Mouse (Mus musculus): Measurements from ENCODE around the gene Kif1b. TPM values are rescaled to one million over a fixed set of nuclear protein-coding genes. Genes with fewer than 3 reads are reported as not detected.

The Kif1b gene
- 100 to 1,000 TPM; 134 to 138 TPM for total RNA-seq (2021)
- long read RNA-seq, experiment 1, full-length matches to known transcripts: 3 of 56 reads
- long read RNA-seq, experiment 1, partial matches to known transcripts: 7 of 56 reads
- long read RNA-seq, experiment 1, other reads (novel, unspliced or antisense): 46 of 56 reads
- long read RNA-seq, experiment 2, full-length matches to known transcripts: 2 of 54 reads
- long read RNA-seq, experiment 2, partial matches to known transcripts: 5 of 54 reads
- long read RNA-seq, experiment 2, other reads (novel, unspliced or antisense): 47 of 54 reads

GRCm38 (mm10) chr4:149307596-149308490 is at the start of gene Kif1b:
TSS of gene Kif1b (minus strand) at chr4:149307693.
- peak; percentile 100 for DNase-seq
- intact Hi-C loops (cut with DNase I): loop anchor here (2.0 to 5.0 kb wide), 3 partner anchors 17 to 51 kb away; no protein-coding TSS in a partner anchor

- DNase-seq: no peak
- intact Hi-C loops (cut with DNase I): no loop called here
Measured at GRCm38 (mm10) chr4:149354671-149355070, 47.2 kb upstream of the Kif1b start.

DNA sequence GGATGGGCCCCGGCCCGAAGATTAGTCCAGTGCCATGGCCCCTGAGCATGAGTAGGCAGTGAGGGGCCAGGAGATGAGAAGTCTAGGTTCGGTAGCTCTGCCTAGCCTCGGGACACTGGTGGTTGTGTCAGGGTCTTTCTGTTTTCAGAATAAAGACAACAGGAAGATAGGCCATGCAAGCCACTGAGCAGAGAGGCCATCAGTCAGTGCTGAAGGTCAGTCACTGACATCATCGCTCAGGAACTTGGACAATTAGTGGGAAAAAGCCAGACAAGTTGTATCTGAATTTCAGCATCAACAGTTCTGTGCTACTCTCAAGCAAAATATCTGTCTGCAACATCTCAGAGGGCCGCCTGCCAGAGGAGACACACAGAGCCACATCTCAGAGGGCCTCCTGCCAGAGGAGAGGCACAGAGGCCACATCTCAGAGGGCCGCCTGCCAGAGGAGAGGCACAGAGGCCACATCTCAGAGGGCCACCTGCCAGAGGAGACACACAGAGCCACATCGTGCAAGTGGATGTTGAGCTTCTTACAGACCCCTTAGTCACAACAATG is 44.2 kb upstream of the Kif1b start:
- no peak for DNase-seq
- intact Hi-C loops (cut with DNase I): no loop called here

DNA sequence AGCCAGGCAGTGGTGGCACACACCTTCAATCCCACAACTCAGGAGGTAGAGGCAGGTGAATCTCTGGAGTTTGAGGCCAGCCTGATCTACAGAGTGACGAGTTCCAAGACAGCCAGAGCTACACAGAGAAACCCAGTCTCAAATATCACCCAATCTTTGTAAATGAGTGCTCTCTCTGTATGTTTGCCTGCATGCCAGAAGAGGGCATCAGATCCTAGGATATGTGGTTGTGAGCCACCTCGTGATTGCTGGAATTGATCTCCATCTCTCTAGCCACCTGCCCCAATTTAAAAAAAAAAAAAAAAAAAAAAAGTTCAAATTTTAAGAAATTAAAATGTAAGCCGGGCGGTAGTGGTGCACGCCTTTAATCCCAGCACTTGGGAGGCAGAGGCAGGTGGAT is 41.5 kb upstream of the Kif1b start:
- DNase-seq: no peak
- intact Hi-C loops (cut with DNase I): no loop called here

DNA sequence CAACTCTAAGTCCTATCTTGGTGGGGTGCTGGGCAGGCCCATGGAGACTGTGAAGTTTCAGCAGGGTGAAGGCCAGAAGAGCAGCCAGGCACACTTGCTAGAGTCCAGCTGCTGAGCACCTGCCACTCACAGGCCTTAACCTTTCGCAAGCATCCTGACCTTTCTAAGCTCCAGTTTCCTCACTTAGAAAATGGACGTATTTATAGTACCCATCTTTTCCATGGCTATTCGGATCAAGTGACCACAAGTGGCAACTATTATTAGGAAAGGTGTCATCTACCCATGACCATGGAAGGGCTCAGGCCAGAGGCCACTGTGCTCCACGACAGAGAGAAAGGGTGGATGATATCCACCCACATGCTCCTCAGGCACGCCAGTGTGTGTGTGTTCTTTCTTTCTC is 38.4 kb upstream of the Kif1b start:
- no peak for DNase-seq
- intact Hi-C loops (cut with DNase I): no loop called here

GRCm38 (mm10) chr4:149344311-149344710 is 36.8 kb upstream of the Kif1b start:
- no peak for DNase-seq
- intact Hi-C loops (cut with DNase I): no loop called here

DNA sequence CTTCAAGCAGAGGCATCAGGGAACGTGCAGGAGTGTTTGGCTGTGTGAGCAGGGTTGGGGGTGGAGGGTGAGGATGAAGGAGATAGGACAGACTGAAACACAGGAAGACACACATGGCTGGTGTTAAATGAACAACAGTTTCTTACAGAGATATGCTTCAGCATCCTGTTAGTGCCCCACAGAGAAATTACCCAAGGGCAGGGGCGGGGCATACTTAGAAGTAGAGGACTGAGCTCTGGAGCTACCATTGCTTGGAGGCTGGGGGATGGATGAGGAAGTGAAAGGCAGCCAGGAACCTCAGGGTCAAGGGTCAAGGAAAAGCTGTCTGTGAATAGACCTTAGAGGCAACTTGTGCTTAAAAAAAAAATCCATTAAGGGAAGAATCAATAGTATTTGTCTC is 33.2 kb upstream of the Kif1b start:
- intact Hi-C loops (cut with DNase I): no loop called here
- no peak for DNase-seq

DNA sequence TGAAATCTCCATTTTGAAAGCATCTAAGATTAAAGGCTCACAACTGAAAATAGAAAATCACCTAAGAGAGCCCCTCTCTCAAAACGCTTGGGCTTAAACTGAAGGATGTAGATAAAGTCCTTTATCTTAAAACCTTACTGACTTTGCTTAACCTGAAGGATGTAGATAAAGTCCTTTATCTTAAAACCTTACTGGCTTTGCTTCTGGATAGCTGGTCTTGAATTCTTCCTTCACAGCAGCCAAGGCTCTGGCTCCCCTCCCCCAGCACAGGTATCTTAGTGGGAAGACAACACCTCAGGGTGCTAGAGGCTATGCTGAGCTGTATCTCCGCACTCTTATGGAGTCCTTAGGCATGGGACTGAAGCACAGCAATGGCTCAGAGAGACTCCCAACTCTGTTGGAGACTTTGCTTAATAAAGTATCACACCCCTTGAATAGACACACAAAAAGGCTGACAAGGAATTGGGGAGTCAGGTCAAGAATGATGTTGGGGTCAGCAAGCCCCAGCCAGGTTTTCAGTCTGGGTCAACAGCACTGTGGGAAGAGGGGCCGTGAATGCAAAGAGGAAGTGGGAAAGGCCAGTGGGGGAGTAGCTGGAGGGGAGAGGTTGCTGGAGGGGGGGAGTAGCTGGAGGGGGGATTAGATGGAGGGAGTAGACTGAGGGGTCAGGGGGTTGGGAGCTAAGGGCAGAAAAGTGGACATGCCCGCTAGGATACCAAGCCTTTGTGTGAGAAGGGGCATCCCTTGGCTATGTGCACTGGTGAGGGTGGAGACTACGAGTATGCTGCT is 32.1 kb upstream of the Kif1b start:
- DNase-seq: no peak
- intact Hi-C loops (cut with DNase I): no loop called here

DNA sequence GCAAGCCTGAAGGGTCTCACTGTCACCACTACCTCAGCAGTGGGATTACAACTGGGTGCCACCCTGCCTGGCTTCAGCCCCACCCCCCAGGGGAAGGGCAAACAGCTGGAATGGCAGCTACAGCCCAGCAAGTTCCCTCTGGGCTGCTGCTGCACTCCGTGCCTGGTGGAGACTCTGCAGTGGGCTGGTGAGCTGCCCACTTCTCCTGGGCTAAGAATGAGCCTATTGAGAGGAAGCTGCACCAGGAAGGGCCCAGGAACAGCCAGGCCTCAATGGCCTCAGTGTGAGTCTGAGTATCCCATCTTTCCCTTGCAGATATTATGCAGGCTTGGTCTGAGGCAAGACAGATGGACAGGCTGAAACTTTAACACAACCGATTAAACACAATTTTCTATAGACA is 30.6 kb upstream of the Kif1b start:
- DNase-seq: no peak
- intact Hi-C loops (cut with DNase I): no loop called here

- intact Hi-C loops (cut with DNase I): no loop called here
- DNase-seq: peak in 1 of 2 experiments; percentile 39
Measured at GRCm38 (mm10) chr4:149337353-149337752, 29.9 kb upstream of the Kif1b start.

DNA sequence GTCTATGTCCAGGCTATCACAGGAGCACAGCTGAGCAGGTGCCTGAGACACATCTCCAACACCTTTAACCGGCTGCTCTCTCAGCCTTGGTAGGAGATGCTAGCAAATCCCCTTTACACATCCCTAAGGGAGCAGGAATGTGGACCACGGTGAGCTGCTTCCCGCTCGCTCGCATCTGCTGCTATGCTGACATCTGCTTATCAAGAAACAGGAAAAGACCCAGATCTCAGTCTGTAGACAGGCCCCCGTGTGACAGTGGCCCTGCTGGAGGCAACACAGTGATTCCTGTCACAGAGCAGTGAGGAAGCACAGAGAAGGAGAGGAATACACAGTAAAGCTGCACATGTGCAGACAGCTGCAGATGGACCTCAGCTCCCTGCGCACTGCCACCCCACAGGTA is 28.8 kb upstream of the Kif1b start:
- DNase-seq: no peak
- intact Hi-C loops (cut with DNase I): no loop called here

DNA sequence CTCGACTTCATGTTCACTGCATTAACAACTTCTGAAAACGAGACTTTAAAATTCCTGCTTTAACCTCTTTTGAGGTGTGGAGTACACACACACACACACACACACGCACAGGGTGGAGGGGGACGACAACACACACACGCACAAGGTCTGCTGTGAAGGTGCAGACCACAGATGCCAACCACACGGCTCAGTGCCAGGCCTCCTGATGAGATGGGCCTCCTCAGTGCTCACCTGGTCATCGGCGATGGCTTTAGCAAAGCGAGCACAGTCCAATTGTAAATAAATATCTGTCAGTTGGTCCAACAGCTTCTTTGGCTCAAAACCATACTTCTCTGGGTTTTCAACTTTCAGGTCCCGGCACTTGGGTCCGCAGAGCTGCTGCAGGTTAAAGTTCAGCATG is 27.4 kb upstream of the Kif1b start:
- intact Hi-C loops (cut with DNase I): no loop called here
- no peak for DNase-seq

GRCm38 (mm10) chr4:149332726-149333125 is 25.2 kb upstream of the Kif1b start:
- intact Hi-C loops (cut with DNase I): no loop called here
- no peak for DNase-seq

DNA sequence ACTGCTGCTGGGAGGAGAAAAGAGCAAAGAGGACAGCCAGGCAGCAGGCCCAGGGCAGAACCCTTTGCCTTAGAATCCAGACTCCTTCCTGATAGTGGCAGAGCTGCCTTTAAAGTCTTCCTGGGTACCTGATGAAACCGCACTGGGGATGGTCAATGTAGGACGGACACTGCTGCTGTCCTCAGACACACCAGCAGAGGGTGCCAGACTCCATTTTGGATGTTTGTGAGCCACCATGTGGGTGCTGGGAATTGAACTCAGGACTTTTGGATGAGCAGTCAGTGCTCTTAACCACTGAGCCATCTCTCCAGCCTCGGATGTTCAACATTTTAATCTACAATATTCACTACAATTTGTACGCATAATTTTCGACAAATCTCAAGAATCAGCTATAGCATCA is 23.0 kb upstream of the Kif1b start:
- no peak for DNase-seq
- intact Hi-C loops (cut with DNase I): no loop called here

DNA sequence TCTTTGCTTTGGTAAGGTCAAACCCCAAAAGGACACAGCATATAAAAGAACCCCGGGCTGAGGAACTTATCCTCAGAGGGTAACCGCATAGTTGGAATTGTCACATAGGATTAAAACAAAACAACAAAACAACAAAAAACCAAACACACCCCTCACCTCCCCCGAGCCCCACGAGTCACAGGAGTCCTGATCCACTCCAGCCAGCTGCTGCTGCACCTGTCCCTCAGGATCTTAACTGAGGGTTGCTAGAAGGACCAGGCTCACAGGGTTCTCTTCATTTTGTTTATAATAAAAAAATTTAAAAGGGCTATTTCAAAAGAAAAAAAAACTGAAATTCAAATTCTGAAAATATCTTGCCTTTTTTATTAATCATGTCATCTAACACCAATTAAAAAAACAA is 21.2 kb upstream of the Kif1b start:
- intact Hi-C loops (cut with DNase I): no loop called here
- DNase-seq: no peak

DNA sequence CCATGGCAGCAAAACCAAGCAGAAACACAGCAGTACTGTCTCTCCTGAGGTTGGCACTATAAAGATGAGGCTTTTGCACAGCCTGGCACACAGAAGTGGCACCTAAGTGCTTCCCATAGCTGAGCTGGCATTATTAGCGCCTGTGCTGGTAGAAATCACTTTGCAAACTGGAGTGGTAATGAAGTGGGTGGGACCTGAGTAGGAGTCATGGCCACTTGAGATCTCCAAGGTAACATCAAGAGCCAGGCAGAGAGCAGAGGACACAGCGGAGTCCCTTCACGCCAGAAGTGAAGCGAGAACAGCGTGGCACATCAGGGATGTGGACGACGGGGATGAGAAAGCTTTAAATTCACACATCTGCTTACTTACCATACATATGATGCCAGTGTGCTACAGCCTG is 19.8 kb upstream of the Kif1b start:
- intact Hi-C loops (cut with DNase I): no loop called here

DNA sequence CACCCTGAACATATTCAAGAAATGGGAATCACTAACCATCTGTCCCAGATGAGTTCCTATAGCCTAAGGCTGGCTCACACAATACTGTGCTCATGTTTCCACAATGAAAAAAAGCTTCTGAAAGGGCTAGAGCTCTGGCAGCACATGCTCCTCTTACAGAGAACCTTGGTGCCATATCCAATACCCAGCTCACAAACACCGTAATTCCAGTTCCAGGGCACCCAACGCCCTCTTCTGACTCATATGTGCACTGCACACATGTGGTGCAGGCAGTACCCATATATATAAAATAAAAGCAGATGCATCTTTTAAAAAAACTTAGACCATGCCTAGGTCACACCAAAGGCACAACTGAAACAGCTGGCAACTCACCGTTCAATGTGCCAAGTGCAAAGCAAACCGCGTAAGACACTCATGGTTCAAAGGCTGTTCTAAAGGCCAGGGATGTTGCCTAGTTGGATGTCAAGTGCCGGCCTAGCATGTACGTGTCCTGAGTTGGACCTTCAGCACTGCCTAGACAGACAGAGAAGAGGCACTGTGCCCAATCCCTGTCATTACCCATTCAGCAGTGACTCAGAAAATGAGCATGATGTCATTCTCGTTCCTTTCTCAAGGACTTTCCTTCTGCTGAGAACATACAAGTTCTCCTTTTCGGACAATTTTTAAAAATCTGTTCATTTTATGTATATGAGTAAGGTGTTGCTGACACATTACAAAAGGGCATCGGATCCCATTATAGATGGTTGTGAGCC is 18.1 kb upstream of the Kif1b start:
- peak; percentile 31 to 64 for DNase-seq
- intact Hi-C loops (cut with DNase I): no loop called here

More for the DNA sequence above, 19.8 kb upstream of the Kif1b start:
- no peak for DNase-seq

GRCm38 (mm10) chr4:149323730-149324129 is 16.2 kb upstream of the Kif1b start:
- peak; percentile 64 to 67 for DNase-seq
- intact Hi-C loops (cut with DNase I): no loop called here

DNA sequence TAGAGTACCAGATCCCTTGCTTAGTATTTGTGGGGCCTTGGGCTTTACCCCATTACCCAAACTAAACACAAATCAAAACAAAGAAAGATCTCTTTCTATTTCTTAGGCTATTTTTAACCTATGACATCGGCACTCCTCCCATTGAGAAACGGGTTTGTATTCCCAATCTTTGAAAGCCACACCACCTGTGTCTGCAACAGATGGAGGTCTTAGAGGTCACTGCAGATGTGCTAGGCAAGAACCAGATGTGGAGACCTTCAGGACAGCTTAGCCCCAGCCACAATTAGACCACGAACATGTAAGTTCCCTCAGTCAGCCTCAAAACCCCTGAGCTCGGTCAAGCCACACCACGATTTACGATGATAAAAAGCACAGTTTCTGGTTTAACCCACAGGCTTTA is 15.2 kb upstream of the Kif1b start:
- intact Hi-C loops (cut with DNase I): no loop called here
- DNase-seq: no peak

GRCm38 (mm10) chr4:149322286-149322685 is 14.8 kb upstream of the Kif1b start:
- DNase-seq: no peak
- intact Hi-C loops (cut with DNase I): no loop called here
